Mouse (Mus musculus) limb, embryonic 14.5 days (tissue): Measurements from ENCODE around the gene Syt11. TPM values are rescaled to one million over a fixed set of nuclear protein-coding genes. Genes with fewer than 3 reads are reported as not detected.
A peak's percentile ranks its signal among the peaks of the same experiment; 100 is the strongest.
"Not testable (repeated sequence)": the region's sequence is repeated elsewhere in the genome, so short reads cannot be mapped to it uniquely, and the experiment has no call there.

ENCODE experiments used
- ATAC-seq: fragments of 200-750 bp; cut with Nextera tagmentation; 2 replicates; pipeline ENCODE4 v1.8.0; 2017; ENCODE audit warnings: low read depth, moderate number of reproducible peaks, moderate TSS enrichment; ENCODE audit not compliant: low FRiP score
- DNase-seq: peaks from one replicate; pipeline ENCODE4 v3.0.0-alpha.2; 2015; ENCODE audit warnings: low spot score
- H3K27ac ChIP-seq: fragments of 300-500 bp; sonication (generic); replicated peaks from 2 replicates; pipeline ENCODE4 v1.5.1; 2014; ENCODE audit warnings: low read depth, mild to moderate bottlenecking, low read length, moderate library complexity, mixed read lengths
- H3K27me3 ChIP-seq: fragments of 300-500 bp; sonication (generic); 2 replicates; pipeline ENCODE4 v1.6.1; 2014; ENCODE audit warnings: low read length, mixed read lengths; ENCODE audit not compliant: control insufficient read depth, insufficient read depth
- H3K36me3 ChIP-seq: fragments of 300-500 bp; sonication (generic); 2 replicates; pipeline ENCODE4 v1.6.1; 2014; ENCODE audit warnings: mild to moderate bottlenecking, low read length, moderate library complexity, mixed read lengths; ENCODE audit not compliant: control insufficient read depth, insufficient read depth
- H3K4me1 ChIP-seq: fragments of 300-500 bp; sonication (generic); 2 replicates; pipeline ENCODE4 v1.6.1; 2014; ENCODE audit warnings: antibody characterized with exemption, low read length, mixed read lengths; ENCODE audit not compliant: control insufficient read depth, insufficient read depth
- H3K4me2 ChIP-seq: fragments of 300-500 bp; sonication (generic); replicated peaks from 2 replicates; pipeline ENCODE4 v1.6.1; 2014; ENCODE audit warnings: low read depth, mild to moderate bottlenecking, low read length, moderate library complexity; ENCODE audit not compliant: severe bottlenecking
- H3K4me3 ChIP-seq: fragments of 300-500 bp; sonication (generic); replicated peaks from 2 replicates; pipeline ENCODE4 v1.5.1; 2014; ENCODE audit warnings: low read length
- H3K9ac ChIP-seq: fragments of 300-500 bp; sonication (generic); 2 replicates; pipeline ENCODE4 v1.6.1; 2014; ENCODE audit warnings: mild to moderate bottlenecking, low read depth, low read length, moderate library complexity; ENCODE audit not compliant: severe bottlenecking
- H3K9me3 ChIP-seq: fragments of 300-500 bp; sonication (generic); 2 replicates; pipeline ENCODE4 v1.6.1; 2016; ENCODE audit warnings: low read length; ENCODE audit not compliant: control insufficient read depth
- POLR2A ChIP-seq: fragments of 200-500 bp; IDR thresholded peaks from 2 replicates; pipeline ENCODE4 v1.8.0; 2012; ENCODE audit warnings: inconsistent platforms, mild to moderate bottlenecking, moderate library complexity, borderline replicate concordance; ENCODE audit not compliant: insufficient read depth, insufficient read length; ENCODE audit errors: extremely low read depth
- WGBS: fragments of 180-500 bp; shearing (Covaris S2); extraction: QIAGEN DNeasy Blood & Tissue Kit; methylation state at CpG from one replicate; pipeline ENCODE4 v1.1.7; 2014; 5-methylcytosine and 5-hydroxymethylcytosine counted together
- polyA plus RNA-seq, 2 experiments: library from polyadenylated mRNA; depleted of rRNA in 1 of 2; stranded (reverse) in 1 of 2; unstranded in 1 of 2; fragments of >200 nt; fragmentation: Nextera tagmentation in 1 of 2; extraction: Ambion mirVana in 1 of 2; gene quantifications; 2 replicates each; pipeline versions ENCODE4 v1.2.1 to v1.2.3; 2012 to 2014

Gene Syt11
- polyA plus RNA-seq (2012; rRNA removed) (15.3 and 17.5 TPM in 2 replicates), polyA plus RNA-seq (2014; fragmentation: Nextera tagmentation; extraction: Ambion mirVana) (13.9 and 20.8 TPM in 2 replicates)

GRCm38 (mm10) chr3:88774939-88775841, at the start of gene Syt11:
TSS of gene Syt11 (minus strand) at chr3:88775164.
- DNase-seq, H3K36me3 ChIP-seq, H3K27me3 ChIP-seq, H3K4me1 ChIP-seq, H3K9me3 ChIP-seq, H3K27ac ChIP-seq: not testable (repeated sequence)
- ATAC-seq = peak; percentile 86
- Histone ChIP-seq H3K9ac (peak within 1 kb of the TSS; percentile 38; the same call in 1 of the 2 replicates), H3K4me3 (peak within 1 kb of the TSS; percentile 34), H3K4me2 (peak within 1 kb of the TSS; percentile 45)
- WGBS = 11% methylated on average over 23 of the region's 51 CpGs

- Histone ChIP-seq H3K36me3 (peaks cover 12% of the 10 kb centered on the region), H3K4me1 (no peaks in the 10 kb centered on the region), H3K4me2 (no peak overlapping the region), H3K9me3 (no peaks in the 10 kb centered on the region), H3K4me3 (no peak overlapping the region), H3K27me3 (no peaks in the 10 kb centered on the region), H3K9ac (no peak overlapping the region), H3K27ac (no peak overlapping the region)
- DNase-seq (no peak), ATAC-seq (no peak)
- no peak for TF ChIP-seq POLR2A
- WGBS = 89% methylated on average over 5 of the region's 5 CpGs
Measured at GRCm38 (mm10) chr3:88803910-88804540, 29.1 kb upstream of the Syt11 start.

- H3K4me1 ChIP-seq, H3K27me3 ChIP-seq, H3K4me2 ChIP-seq, H3K9me3 ChIP-seq, H3K36me3 ChIP-seq, H3K27ac ChIP-seq, H3K9ac ChIP-seq, DNase-seq, ATAC-seq, H3K4me3 ChIP-seq: not testable (repeated sequence)
- 91% methylated on average over 6 of the region's 6 CpGs for WGBS
Measured at GRCm38 (mm10) chr3:88797507-88797906, 22.5 kb upstream of the Syt11 start.

GRCm38 (mm10) chr3:88788033-88788432, 13.1 kb upstream of the Syt11 start:
- H3K27ac ChIP-seq, H3K9me3 ChIP-seq, H3K4me3 ChIP-seq, H3K27me3 ChIP-seq, DNase-seq, H3K4me2 ChIP-seq, H3K9ac ChIP-seq, ATAC-seq, H3K4me1 ChIP-seq: not testable (repeated sequence)
- no CpG with 5 or more reads among the region's 4 CpGs for WGBS
- peaks cover 12% of the 10 kb centered on the region; the same call in 1 of the 2 replicates for H3K36me3 ChIP-seq

- not testable (repeated sequence) for H3K4me1 ChIP-seq, DNase-seq, H3K9ac ChIP-seq, ATAC-seq, H3K9me3 ChIP-seq, H3K4me3 ChIP-seq, H3K27me3 ChIP-seq, H3K27ac ChIP-seq, H3K4me2 ChIP-seq
- no CpG with 5 or more reads among the region's 8 CpGs for WGBS
- H3K36me3 ChIP-seq = peaks cover 12% of the 10 kb centered on the region; the same call in 1 of the 2 replicates
Measured at GRCm38 (mm10) chr3:88786805-88787204, 11.8 kb upstream of the Syt11 start.

GRCm38 (mm10) chr3:88786323-88786722, 11.4 kb upstream of the Syt11 start:
- not testable (repeated sequence) for H3K4me3 ChIP-seq, H3K27ac ChIP-seq, ATAC-seq, DNase-seq, H3K9me3 ChIP-seq, H3K27me3 ChIP-seq, H3K9ac ChIP-seq, H3K4me1 ChIP-seq, H3K4me2 ChIP-seq
- H3K36me3 ChIP-seq = peaks cover 12% of the 10 kb centered on the region; the same call in 1 of the 2 replicates
- 74% methylated on average over 1 of the region's 4 CpGs for WGBS
